Mouse (Mus musculus) testis, postnatal 10 days (tissue): ENCODE measurements around the gene 4931406P16Rik.

ENCODE experiments used
- DNase-seq: peaks from one replicate; pipeline ENCODE4 v3.0.0; 2021; ENCODE audit warnings: low spot score

Gene 4931406P16Rik

GRCm38 (mm10) chr7:34246870-34247499 is 66.4 kb downstream of the 4931406P16Rik start:
- DNase-seq: no peak

GRCm38 (mm10) chr7:34242176-34242575 is 71.2 kb downstream of the 4931406P16Rik start:
- DNase-seq: peak; percentile 39

- peak; percentile 40 for DNase-seq
Observed at GRCm38 (mm10) chr7:34238086-34238485, 75.3 kb downstream of the 4931406P16Rik start.

- peak; percentile 36 for DNase-seq
Observed at GRCm38 (mm10) chr7:34235602-34236001, 77.7 kb downstream of the 4931406P16Rik start.

DNA sequence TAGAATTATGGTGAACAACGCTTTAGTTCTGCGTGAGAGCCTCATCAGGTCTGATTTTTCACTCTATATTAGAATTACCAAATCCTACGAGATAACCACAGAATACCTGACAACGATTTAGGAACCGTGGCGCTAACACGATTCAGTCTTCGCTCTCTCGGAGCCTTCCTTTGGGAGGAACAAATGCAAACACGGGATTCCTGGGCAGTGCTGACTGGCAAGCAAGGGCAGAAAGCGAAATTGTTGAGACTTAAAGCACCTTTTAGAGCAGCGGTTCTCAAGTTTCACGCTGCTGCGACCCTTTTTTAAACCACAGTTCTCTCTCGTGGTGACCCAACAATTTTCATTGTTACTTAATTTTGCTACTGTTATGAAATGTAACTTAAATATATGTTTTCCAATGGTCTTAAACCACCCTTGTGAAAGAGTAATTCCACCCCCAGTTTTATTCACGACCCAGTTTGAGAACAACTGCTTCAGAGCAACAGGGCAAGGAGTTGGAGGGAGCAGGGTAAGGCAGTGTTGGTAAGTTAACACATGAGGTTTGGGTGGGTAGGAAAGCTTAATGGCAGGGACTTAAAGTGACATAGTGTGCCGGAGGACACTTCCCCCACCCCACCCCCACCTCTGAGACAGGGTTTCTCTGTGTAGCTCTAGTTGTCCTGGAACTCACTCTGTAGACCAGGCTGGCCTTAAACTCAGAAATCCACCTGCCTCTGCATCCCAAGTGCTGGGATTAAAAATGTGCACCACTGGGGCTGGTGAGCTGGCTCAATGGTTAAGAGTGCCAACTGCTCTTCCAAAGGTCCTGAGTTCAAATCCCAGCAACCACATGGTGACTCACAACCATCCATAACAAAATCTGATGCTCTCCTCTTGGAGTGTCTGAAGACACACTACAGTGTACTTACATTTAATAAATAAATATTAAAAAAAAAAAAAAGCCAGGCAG is 78.5 kb downstream of the 4931406P16Rik start:
- DNase-seq: peak; percentile 36

GRCm38 (mm10) chr7:34233909-34234609 is 79.3 kb downstream of the 4931406P16Rik start:
- DNase-seq: peak; percentile 98

GRCm38 (mm10) chr7:34232785-34233725 is 80.3 kb downstream of the 4931406P16Rik start:
- no peak for DNase-seq

DNA sequence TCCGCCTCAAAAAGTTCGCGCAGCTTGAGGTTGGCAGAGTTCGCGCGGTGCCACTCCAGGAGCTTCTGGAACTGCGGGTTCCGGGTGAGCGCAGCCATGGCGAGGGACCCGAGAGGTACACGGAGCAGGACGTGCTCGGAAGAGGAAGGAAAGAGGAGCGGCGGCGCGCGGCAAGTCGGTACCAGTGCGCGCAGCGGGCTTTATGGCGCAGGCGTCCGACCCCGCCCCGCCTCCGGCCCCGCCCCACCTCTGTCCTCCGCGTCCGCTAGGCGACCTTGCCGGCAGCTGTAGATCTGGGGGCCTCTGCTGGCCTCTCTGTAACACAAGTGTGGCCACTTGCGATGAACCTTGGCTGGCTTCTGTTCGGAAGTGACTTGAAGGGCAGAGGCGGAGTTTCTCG is 83.2 kb downstream of the 4931406P16Rik start, which contains the start of gene Gpi1:
Gene Gpi1 (minus strand): TSS at position 221 of the 400 bp plus-strand sequence.
- DNase-seq: peak; percentile 82

GRCm38 (mm10) chr7:34229691-34230111 is 83.7 kb downstream of the 4931406P16Rik start:
- DNase-seq: peak; percentile 62

GRCm38 (mm10) chr7:34229153-34229552 is 84.2 kb downstream of the 4931406P16Rik start:
- DNase-seq: no peak

DNA sequence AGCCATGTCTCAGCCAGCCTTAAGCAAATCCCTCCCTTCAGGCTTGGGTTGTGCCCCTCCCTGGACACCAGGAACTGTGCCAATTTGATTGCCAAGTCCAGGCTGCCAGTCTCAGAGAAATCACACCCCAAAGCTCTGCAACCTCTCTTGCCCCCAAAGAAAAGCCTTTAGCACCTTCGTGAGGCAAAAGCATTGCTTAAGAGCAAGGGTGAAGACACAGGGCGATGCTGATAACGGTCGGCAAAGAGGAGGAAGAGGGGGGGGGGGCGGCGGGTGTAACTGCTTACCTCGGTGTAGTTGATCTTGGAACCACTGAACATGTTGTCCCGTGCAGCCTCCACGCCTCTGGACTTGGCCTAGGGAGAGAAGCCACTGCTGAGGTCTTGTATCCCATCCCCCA is 84.7 kb downstream of the 4931406P16Rik start:
- DNase-seq: no peak

GRCm38 (mm10) chr7:34226846-34227245 is 86.5 kb downstream of the 4931406P16Rik start:
- no peak for DNase-seq

DNA sequence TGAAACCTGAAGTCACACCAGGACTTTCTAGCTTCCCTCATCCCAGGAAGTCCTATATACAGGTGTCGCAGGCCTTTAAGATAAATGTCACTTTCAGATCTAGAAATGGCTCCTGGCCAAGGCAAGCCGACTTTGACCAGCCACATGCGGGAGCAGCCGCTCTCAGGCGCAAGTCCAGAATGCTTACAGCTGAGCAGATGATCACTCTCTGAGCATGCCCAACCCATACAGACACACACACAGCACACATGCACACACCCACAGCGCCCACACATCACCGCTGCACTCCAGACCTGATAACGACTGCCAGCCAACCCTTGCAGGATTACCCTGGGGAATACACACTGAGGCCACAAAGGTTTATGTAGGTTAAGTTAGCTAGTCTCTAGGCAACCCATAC is 87.3 kb downstream of the 4931406P16Rik start:
- DNase-seq: no peak

- DNase-seq: no peak
Observed at GRCm38 (mm10) chr7:34224308-34224707, 89.0 kb downstream of the 4931406P16Rik start.

DNA sequence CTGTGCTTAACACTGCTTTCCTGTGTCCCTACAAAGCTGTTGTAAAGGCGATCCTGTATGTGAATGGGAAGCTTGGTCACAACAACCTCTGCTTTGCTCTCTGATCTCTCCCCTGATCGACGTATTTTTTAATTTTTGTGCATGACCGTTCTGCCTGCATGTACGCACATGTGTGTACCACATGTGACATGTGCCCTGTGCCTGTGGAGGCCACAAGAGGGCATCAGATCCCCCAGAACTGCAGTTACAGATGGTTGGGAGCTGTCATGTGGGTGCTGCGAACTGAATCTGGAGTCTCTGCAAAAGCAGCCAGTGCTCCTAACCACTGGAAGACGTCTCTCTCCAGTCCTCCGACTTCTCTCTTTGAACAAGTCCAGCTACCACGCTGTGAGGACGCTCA is 91.0 kb downstream of the 4931406P16Rik start:
- no peak for DNase-seq

GRCm38 (mm10) chr7:34221594-34222250 is 91.6 kb downstream of the 4931406P16Rik start:
- no peak for DNase-seq

DNA sequence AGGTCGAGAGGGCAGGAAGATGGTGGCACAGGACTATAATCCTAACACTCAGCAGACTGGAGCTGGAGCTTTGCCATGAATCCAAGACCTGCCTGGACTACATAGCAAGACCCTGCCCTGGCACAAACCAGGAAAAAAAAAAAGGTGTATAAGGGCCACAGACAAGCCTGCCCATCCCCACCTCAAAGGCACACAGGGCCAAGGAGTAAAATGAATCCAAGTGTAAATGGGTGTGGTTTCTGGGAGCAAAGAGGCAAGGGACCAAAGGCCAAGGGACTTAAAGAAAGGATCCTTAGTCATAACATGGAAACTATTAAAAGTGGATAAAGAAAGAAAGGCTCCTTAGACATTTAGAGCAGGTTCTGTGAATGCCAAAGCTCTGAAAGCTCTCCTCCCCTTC is 94.9 kb downstream of the 4931406P16Rik start:
- DNase-seq: no peak

GRCm38 (mm10) chr7:34216474-34216873 is 96.9 kb downstream of the 4931406P16Rik start:
- DNase-seq: no peak

- DNase-seq: no peak
Observed at GRCm38 (mm10) chr7:34215481-34215880, 97.9 kb downstream of the 4931406P16Rik start.

DNA sequence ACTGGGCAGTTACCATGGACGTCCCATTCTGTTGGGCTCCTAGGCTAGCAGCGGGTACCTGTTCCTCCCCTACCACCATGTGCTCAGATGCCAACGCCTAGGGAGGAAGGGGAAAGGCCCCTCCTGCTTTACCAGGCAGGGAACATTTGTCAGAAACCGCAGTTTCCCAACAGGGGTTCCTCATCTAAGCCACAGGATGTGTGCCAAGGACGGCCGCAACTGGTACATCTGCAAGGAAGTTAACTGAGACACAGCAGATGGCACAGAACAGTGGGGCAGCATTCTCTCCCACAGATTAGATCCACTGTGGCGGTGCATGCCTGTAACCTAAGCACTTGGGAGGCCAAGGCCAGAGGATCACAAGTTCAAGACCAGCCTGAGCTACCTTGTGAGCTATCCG is 98.7 kb downstream of the 4931406P16Rik start:
- no peak for DNase-seq

GRCm38 (mm10) chr7:34213281-34213680 is 100.1 kb downstream of the 4931406P16Rik start:
- no peak for DNase-seq
